Mouse (Mus musculus): Measurements from ENCODE around the gene Tep1. TPM values are rescaled to one million over a fixed set of nuclear protein-coding genes. Genes with fewer than 3 reads are reported as not detected.

Gene Tep1
- 1.9 and 2.6 TPM in 2 replicates for polyA plus RNA-seq (2012; ENCODE audit: low replicate concordance)

GRCm38 (mm10) chr14:50869889-50870804 lies at the start of gene Tep1:
TSS of gene Tep1 (minus strand) at chr14:50870560.

GRCm38 (mm10) chr14:50897374-50897765 lies 27.0 kb upstream of the Tep1 start, which contains the start of gene Klhl33:
TSS of gene Klhl33 (minus strand) at chr14:50897507.

GRCm38 (mm10) chr14:50807487-50808072 lies 62.8 kb downstream of the Tep1 start, which contains the start of the genes Ccnb1ip1 and Parp2:
TSS of gene Ccnb1ip1 (minus strand) at chr14:50807732.
TSS of gene Parp2 (plus strand) at chr14:50807841.

DNA sequence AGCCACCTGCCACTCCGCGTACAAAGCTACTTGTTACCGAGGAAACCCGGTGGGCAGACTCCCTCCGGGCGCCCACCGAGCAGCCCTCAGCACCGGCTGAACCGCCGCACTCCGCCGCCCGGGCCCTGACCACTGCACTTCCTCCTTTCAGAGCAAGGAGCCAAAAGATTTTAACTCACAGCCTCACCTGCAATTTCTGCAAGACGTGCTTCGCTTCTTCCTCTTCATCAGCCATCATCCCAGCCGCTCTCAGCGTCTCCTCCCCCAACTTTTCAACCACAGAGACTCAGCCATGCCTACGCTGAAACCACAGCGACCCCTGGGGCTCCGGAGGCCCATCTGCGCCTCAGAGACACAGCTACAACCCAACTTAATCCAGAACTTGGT lies 85.1 kb downstream of the Tep1 start, which contains the start of gene Ttc5:
Ttc5 (minus strand) TSS at position 269 of the 387 bp plus-strand sequence.

Other genes starting within 250 kb of the Tep1 start
- gene Olfr745, start 231.2 kb downstream of the Tep1 start, polyA plus RNA-seq (2012; ENCODE audit: low replicate concordance), result not detected in 2 replicates
- not detected in 2 replicates for gene Olfr746, start 223.5 kb downstream of the Tep1 start, polyA plus RNA-seq (2012; ENCODE audit: low replicate concordance)
- gene Olfr747, start 177.4 kb downstream of the Tep1 start, polyA plus RNA-seq (2012; ENCODE audit: low replicate concordance), result not detected in 2 replicates
- gene Olfr748, start 163.2 kb downstream of the Tep1 start, polyA plus RNA-seq (2012; ENCODE audit: low replicate concordance), result not detected in 2 replicates
- not detected in 2 replicates for gene Olfr749, start 125.5 kb downstream of the Tep1 start, polyA plus RNA-seq (2012; ENCODE audit: low replicate concordance)
- 2.2 and 32.8 TPM in 2 replicates for gene Ttc5, start 85.0 kb downstream of the Tep1 start, polyA plus RNA-seq (2012; ENCODE audit: low replicate concordance)
- 0.11 and 3.0 TPM in 2 replicates for gene Ccnb1ip1, start 62.8 kb downstream of the Tep1 start, polyA plus RNA-seq (2012; ENCODE audit: low replicate concordance)
- gene Parp2, start 62.7 kb downstream of the Tep1 start, polyA plus RNA-seq (2012; ENCODE audit: low replicate concordance), result 2.0 and 4.7 TPM in 2 replicates
- gene Klhl33, start 26.9 kb upstream of the Tep1 start, polyA plus RNA-seq (2012; ENCODE audit: low replicate concordance), result not detected in 2 replicates
- gene Osgep, start 54.3 kb upstream of the Tep1 start, polyA plus RNA-seq (2012; ENCODE audit: low replicate concordance), result 20.4 and 43.1 TPM in 2 replicates
- 33.0 and 38.4 TPM in 2 replicates for gene Apex1, start 54.4 kb upstream of the Tep1 start, polyA plus RNA-seq (2012; ENCODE audit: low replicate concordance)
- 65.3 and 128 TPM in 2 replicates for gene Pip4p1, start 60.3 kb upstream of the Tep1 start, polyA plus RNA-seq (2012; ENCODE audit: low replicate concordance)
- gene Pnp, start 60.5 kb upstream of the Tep1 start, polyA plus RNA-seq (2012; ENCODE audit: low replicate concordance), result 1.7 and 2.1 TPM in 2 replicates
- 1.3 TPM in 1 of 2 replicates, not detected in the other for gene Gm49342, start 74.0 kb upstream of the Tep1 start, polyA plus RNA-seq (2012; ENCODE audit: low replicate concordance)
- not detected in 2 replicates for gene Pnp2, start 85.4 kb upstream of the Tep1 start, polyA plus RNA-seq (2012; ENCODE audit: low replicate concordance)
- gene Rnase10, start 137.2 kb upstream of the Tep1 start, polyA plus RNA-seq (2012; ENCODE audit: low replicate concordance), result not detected in 2 replicates
- not detected in 2 replicates for gene Rnase9, start 171.3 kb upstream of the Tep1 start, polyA plus RNA-seq (2012; ENCODE audit: low replicate concordance)
- gene Rnase11, start 179.6 kb upstream of the Tep1 start, polyA plus RNA-seq (2012; ENCODE audit: low replicate concordance), result not detected in 2 replicates
- not detected in 2 replicates for gene Rnase12, start 187.1 kb upstream of the Tep1 start, polyA plus RNA-seq (2012; ENCODE audit: low replicate concordance)
- not detected in 2 replicates for gene Olfr750, start 203.9 kb upstream of the Tep1 start, polyA plus RNA-seq (2012; ENCODE audit: low replicate concordance)
- 0.40 TPM in 1 of 2 replicates, not detected in the other for gene Rnase4, start 220.5 kb upstream of the Tep1 start, polyA plus RNA-seq (2012; ENCODE audit: low replicate concordance)
- not detected in 2 replicates for gene Ang, start 220.6 kb upstream of the Tep1 start, polyA plus RNA-seq (2012; ENCODE audit: low replicate concordance)
- gene Eddm3b, start 243.9 kb upstream of the Tep1 start, polyA plus RNA-seq (2012; ENCODE audit: low replicate concordance), result not detected in 2 replicates

Measured in leukemia stem cell, adult 10-12 weeks (primary cell).